Mouse (Mus musculus): ENCODE results near the gene Gm49388.
"Not testable (repeated sequence)": the region's sequence is repeated elsewhere in the genome, so short reads cannot be mapped to it uniquely, and the experiment has no call there.

Gene Gm49388

GRCm38 (mm10) chr7:127802313-127802712, 16.9 kb downstream of the Gm49388 start:
- DNase-seq (ENCODE audit: low read depth, low spot score), result no peak

- DNase-seq (ENCODE audit: low read depth, low spot score), result no peak
Observed at GRCm38 (mm10) chr7:127808821-127809220, 23.4 kb downstream of the Gm49388 start.

GRCm38 (mm10) chr7:127809846-127810245, 24.4 kb downstream of the Gm49388 start:
- DNase-seq (ENCODE audit: low read depth, low spot score), result no peak

- no peak for DNase-seq (ENCODE audit: low read depth, low spot score)
Observed at GRCm38 (mm10) chr7:127810650-127811049, 25.2 kb downstream of the Gm49388 start.

GRCm38 (mm10) chr7:127811240-127811639, 25.8 kb downstream of the Gm49388 start:
- DNase-seq (ENCODE audit: low read depth, low spot score), result no peak

GRCm38 (mm10) chr7:127812292-127812691, 26.9 kb downstream of the Gm49388 start:
- no peak for DNase-seq (ENCODE audit: low read depth, low spot score)

- DNase-seq (ENCODE audit: low read depth, low spot score), result no peak
Observed at GRCm38 (mm10) chr7:127813821-127814220, 28.4 kb downstream of the Gm49388 start.

- DNase-seq (ENCODE audit: low read depth, low spot score), result no peak
Observed at GRCm38 (mm10) chr7:127814241-127814921, 29.0 kb downstream of the Gm49388 start.

- no peak for DNase-seq (ENCODE audit: low read depth, low spot score)
Observed at GRCm38 (mm10) chr7:127815116-127815665, 29.8 kb downstream of the Gm49388 start.

GRCm38 (mm10) chr7:127815954-127816821, 30.8 kb downstream of the Gm49388 start:
- DNase-seq (ENCODE audit: low read depth, low spot score), result no peak

- DNase-seq (ENCODE audit: low read depth, low spot score), result no peak
Observed at GRCm38 (mm10) chr7:127817053-127817452, 31.6 kb downstream of the Gm49388 start.

- no peak for DNase-seq (ENCODE audit: low read depth, low spot score)
Observed at GRCm38 (mm10) chr7:127817776-127818175, 32.4 kb downstream of the Gm49388 start.

- no peak for DNase-seq (ENCODE audit: low read depth, low spot score)
Observed at GRCm38 (mm10) chr7:127820836-127821509, 35.6 kb downstream of the Gm49388 start.

GRCm38 (mm10) chr7:127822494-127822893, 37.1 kb downstream of the Gm49388 start:
- DNase-seq (ENCODE audit: low read depth, low spot score), result no peak

GRCm38 (mm10) chr7:127823236-127824171, 38.1 kb downstream of the Gm49388 start:
- no peak for DNase-seq (ENCODE audit: low read depth, low spot score)

- no peak for DNase-seq (ENCODE audit: low read depth, low spot score)
Observed at GRCm38 (mm10) chr7:127824176-127824871, 38.9 kb downstream of the Gm49388 start, which contains the start of the genes Stx4a and Stx1b. TSS of gene Stx4a (plus strand) at chr7:127824294. TSS of gene Stx1b (minus strand) at chr7:127824549.

GRCm38 (mm10) chr7:127835550-127835949, 50.1 kb downstream of the Gm49388 start:
- no peak for DNase-seq (ENCODE audit: low read depth, low spot score)

GRCm38 (mm10) chr7:127837473-127837872, 52.1 kb downstream of the Gm49388 start:
- no peak for DNase-seq (ENCODE audit: low read depth, low spot score)

GRCm38 (mm10) chr7:127837878-127838277, 52.5 kb downstream of the Gm49388 start:
- DNase-seq (ENCODE audit: low read depth, low spot score), result not testable (repeated sequence)

- DNase-seq (ENCODE audit: low read depth, low spot score), result not testable (repeated sequence)
Observed at GRCm38 (mm10) chr7:127840031-127840430, 54.6 kb downstream of the Gm49388 start.

All from retina, postnatal 7 days (tissue).